Mouse (Mus musculus): ENCODE data around the gene Tmem214. TPM values are rescaled to one million over a fixed set of nuclear protein-coding genes. Genes with fewer than 3 reads are reported as not detected.

Gene Tmem214
- polyA plus RNA-seq, 1 experiment from 2014 or later = 48.6 TPM

GRCm38 (mm10) chr5:30915456-30915855, 47.6 kb downstream of the Tmem214 start:
- H3K4me3 ChIP-seq (ENCODE audit: control insufficient read depth in 1 of 2, insufficient read depth in 1 of 2, low read depth in 1 of 2, low read length in 2 of 2) = peak overlapping the region; percentile 54 to 64
- peak overlapping the region; percentile 73 for H3K4me2 ChIP-seq (ENCODE audit: low read length)
- H3K27ac ChIP-seq (replicated peaks in 1 of 2; ENCODE audit: control insufficient read depth in 1 of 2, insufficient read depth in 1 of 2, low read depth in 2 of 2, low read length in 2 of 2) = peak overlapping the region; percentile 94 to 95
- peaks cover 39 to 55% of the 10 kb centered on the region in 2 experiments for H3K4me1 ChIP-seq (ENCODE audit: control insufficient read depth in 2 of 2, insufficient read depth in 2 of 2, low read length in 2 of 2)
- H3K9me3 ChIP-seq (ENCODE audit: control insufficient read depth, low read length) = no peaks in the 10 kb centered on the region
- WGBS = 43% methylated on average over 9 of the region's 9 CpGs
- ATAC-seq (ENCODE audit: insufficient number of reproducible peaks, insufficient read depth, low FRiP score, low read depth) = no peak
- no peaks in the 10 kb centered on the region for H3K27me3 ChIP-seq (ENCODE audit: control insufficient read depth, insufficient read depth, low read length)
- H3K9ac ChIP-seq (ENCODE audit: low read length) = peak overlapping the region; percentile 83
- H3K36me3 ChIP-seq (ENCODE audit: control insufficient read depth, insufficient read depth, low read length) = peaks cover 37% of the 10 kb centered on the region

- Histone ChIP-seq H3K4me1 (ENCODE audit: control insufficient read depth in 2 of 2, insufficient read depth in 2 of 2, low read length in 2 of 2) (peaks cover 39 to 55% of the 10 kb centered on the region in 2 experiments), H3K4me2 (ENCODE audit: low read length) (peak overlapping the region; percentile 73), H3K27ac (replicated peaks in 1 of 2; ENCODE audit: control insufficient read depth in 1 of 2, insufficient read depth in 1 of 2, low read depth in 2 of 2, low read length in 2 of 2) (peak overlapping the region; percentile 71 to 94), H3K27me3 (ENCODE audit: control insufficient read depth, insufficient read depth, low read length) (no peaks in the 10 kb centered on the region), H3K9me3 (ENCODE audit: control insufficient read depth, low read length) (no peaks in the 10 kb centered on the region), H3K4me3 (ENCODE audit: control insufficient read depth in 1 of 2, insufficient read depth in 1 of 2, low read depth in 1 of 2, low read length in 2 of 2) (peak overlapping the region in 1 of 2 experiments; percentile 54; a peak in 3 of 4 replicates), H3K36me3 (ENCODE audit: control insufficient read depth, insufficient read depth, low read length) (peaks cover 42% of the 10 kb centered on the region), H3K9ac (ENCODE audit: low read length) (peak overlapping the region; percentile 83; the same call in 1 of the 2 replicates)
- WGBS = under 1% methylated on average over 7 of the region's 7 CpGs
- peak; percentile 36 for ATAC-seq (ENCODE audit: insufficient number of reproducible peaks, insufficient read depth, low FRiP score, low read depth)
Observed at GRCm38 (mm10) chr5:30915974-30916433, 48.2 kb downstream of the Tmem214 start.

GRCm38 (mm10) chr5:30916841-30917240, 49.0 kb downstream of the Tmem214 start:
- WGBS = 89% methylated on average over 9 of the region's 9 CpGs
- peak overlapping the region in 1 of 2 experiments; percentile 94; a peak in 2 of 4 replicates for H3K27ac ChIP-seq (replicated peaks in 1 of 2; ENCODE audit: control insufficient read depth in 1 of 2, insufficient read depth in 1 of 2, low read depth in 2 of 2, low read length in 2 of 2)
- ATAC-seq (ENCODE audit: insufficient number of reproducible peaks, insufficient read depth, low FRiP score, low read depth) = no peak
- peaks cover 44% of the 10 kb centered on the region for H3K36me3 ChIP-seq (ENCODE audit: control insufficient read depth, insufficient read depth, low read length)
- H3K27me3 ChIP-seq (ENCODE audit: control insufficient read depth, insufficient read depth, low read length) = no peaks in the 10 kb centered on the region
- H3K4me3 ChIP-seq (ENCODE audit: control insufficient read depth in 1 of 2, insufficient read depth in 1 of 2, low read depth in 1 of 2, low read length in 2 of 2) = no peak overlapping the region
- 0 out of 2 replicates have a peak overlapping the region, but pooled peaks have one; percentile 73 for H3K4me2 ChIP-seq (ENCODE audit: low read length)
- H3K9me3 ChIP-seq (ENCODE audit: control insufficient read depth, low read length) = no peaks in the 10 kb centered on the region
- peaks cover 39 to 54% of the 10 kb centered on the region in 2 experiments for H3K4me1 ChIP-seq (ENCODE audit: control insufficient read depth in 2 of 2, insufficient read depth in 2 of 2, low read length in 2 of 2)
- no peak overlapping the region for H3K9ac ChIP-seq (ENCODE audit: low read length)

- no peaks in the 10 kb centered on the region for H3K9me3 ChIP-seq (ENCODE audit: control insufficient read depth, low read length)
- H3K9ac ChIP-seq (ENCODE audit: low read length) = no peak overlapping the region
- WGBS = 84% methylated on average over 11 of the region's 11 CpGs
- no peak overlapping the region for H3K4me2 ChIP-seq (ENCODE audit: low read length)
- H3K27ac ChIP-seq (replicated peaks in 1 of 2; ENCODE audit: control insufficient read depth in 1 of 2, insufficient read depth in 1 of 2, low read depth in 2 of 2, low read length in 2 of 2) = no peak overlapping the region
- H3K36me3 ChIP-seq (ENCODE audit: control insufficient read depth, insufficient read depth, low read length) = peaks cover 44% of the 10 kb centered on the region
- no peaks in the 10 kb centered on the region for H3K27me3 ChIP-seq (ENCODE audit: control insufficient read depth, insufficient read depth, low read length)
- peaks cover 37 to 54% of the 10 kb centered on the region in 2 experiments for H3K4me1 ChIP-seq (ENCODE audit: control insufficient read depth in 2 of 2, insufficient read depth in 2 of 2, low read length in 2 of 2)
- no peak for ATAC-seq (ENCODE audit: insufficient number of reproducible peaks, insufficient read depth, low FRiP score, low read depth)
- H3K4me3 ChIP-seq (ENCODE audit: control insufficient read depth in 1 of 2, insufficient read depth in 1 of 2, low read depth in 1 of 2, low read length in 2 of 2) = no peak overlapping the region
Observed at GRCm38 (mm10) chr5:30917348-30917747, 49.5 kb downstream of the Tmem214 start.

GRCm38 (mm10) chr5:30917891-30918670, 50.3 kb downstream of the Tmem214 start:
- Histone ChIP-seq H3K27ac (replicated peaks in 1 of 2; ENCODE audit: control insufficient read depth in 1 of 2, insufficient read depth in 1 of 2, low read depth in 2 of 2, low read length in 2 of 2) (no peak overlapping the region), H3K4me2 (ENCODE audit: low read length) (no peak overlapping the region), H3K9ac (ENCODE audit: low read length) (no peak overlapping the region), H3K36me3 (ENCODE audit: control insufficient read depth, insufficient read depth, low read length) (peaks cover 44% of the 10 kb centered on the region), H3K27me3 (ENCODE audit: control insufficient read depth, insufficient read depth, low read length) (no peaks in the 10 kb centered on the region), H3K9me3 (ENCODE audit: control insufficient read depth, low read length) (no peaks in the 10 kb centered on the region), H3K4me1 (ENCODE audit: control insufficient read depth in 2 of 2, insufficient read depth in 2 of 2, low read length in 2 of 2) (peaks cover 34 to 54% of the 10 kb centered on the region in 2 experiments), H3K4me3 (ENCODE audit: control insufficient read depth in 1 of 2, insufficient read depth in 1 of 2, low read depth in 1 of 2, low read length in 2 of 2) (no peak overlapping the region)
- no peak for ATAC-seq (ENCODE audit: insufficient number of reproducible peaks, insufficient read depth, low FRiP score, low read depth)
- 88% methylated on average over 31 of the region's 31 CpGs for WGBS

GRCm38 (mm10) chr5:30918691-30919090, 50.9 kb downstream of the Tmem214 start:
- H3K36me3 ChIP-seq (ENCODE audit: control insufficient read depth, insufficient read depth, low read length) = peaks cover 44% of the 10 kb centered on the region
- no peak overlapping the region for H3K27ac ChIP-seq (replicated peaks in 1 of 2; ENCODE audit: control insufficient read depth in 1 of 2, insufficient read depth in 1 of 2, low read depth in 2 of 2, low read length in 2 of 2)
- peaks cover 29 to 49% of the 10 kb centered on the region in 2 experiments for H3K4me1 ChIP-seq (ENCODE audit: control insufficient read depth in 2 of 2, insufficient read depth in 2 of 2, low read length in 2 of 2)
- 93% methylated on average over 8 of the region's 8 CpGs for WGBS
- no peaks in the 10 kb centered on the region for H3K27me3 ChIP-seq (ENCODE audit: control insufficient read depth, insufficient read depth, low read length)
- H3K4me3 ChIP-seq (ENCODE audit: control insufficient read depth in 1 of 2, insufficient read depth in 1 of 2, low read depth in 1 of 2, low read length in 2 of 2) = no peak overlapping the region
- no peak overlapping the region for H3K4me2 ChIP-seq (ENCODE audit: low read length)
- no peak for ATAC-seq (ENCODE audit: insufficient number of reproducible peaks, insufficient read depth, low FRiP score, low read depth)
- no peaks in the 10 kb centered on the region for H3K9me3 ChIP-seq (ENCODE audit: control insufficient read depth, low read length)
- H3K9ac ChIP-seq (ENCODE audit: low read length) = no peak overlapping the region

GRCm38 (mm10) chr5:30919831-30920614, 52.2 kb downstream of the Tmem214 start:
- ATAC-seq (ENCODE audit: insufficient number of reproducible peaks, insufficient read depth, low FRiP score, low read depth) = no peak
- Histone ChIP-seq H3K4me2 (ENCODE audit: low read length) (no peak overlapping the region), H3K36me3 (ENCODE audit: control insufficient read depth, insufficient read depth, low read length) (peaks cover 44% of the 10 kb centered on the region), H3K9ac (ENCODE audit: low read length) (no peak overlapping the region), H3K4me3 (ENCODE audit: control insufficient read depth in 1 of 2, insufficient read depth in 1 of 2, low read depth in 1 of 2, low read length in 2 of 2) (no peak overlapping the region), H3K27ac (replicated peaks in 1 of 2; ENCODE audit: control insufficient read depth in 1 of 2, insufficient read depth in 1 of 2, low read depth in 2 of 2, low read length in 2 of 2) (no peak overlapping the region), H3K9me3 (ENCODE audit: control insufficient read depth, low read length) (no peaks in the 10 kb centered on the region), H3K4me1 (ENCODE audit: control insufficient read depth in 2 of 2, insufficient read depth in 2 of 2, low read length in 2 of 2) (peaks cover 21 to 42% of the 10 kb centered on the region in 2 experiments), H3K27me3 (ENCODE audit: control insufficient read depth, insufficient read depth, low read length) (no peaks in the 10 kb centered on the region)
- WGBS = 69% methylated on average over 11 of the region's 11 CpGs
